Mouse (Mus musculus) embryo, embryonic 11.5 days (tissue): ENCODE measurements at regions not wholly inside any gene's neighbourhood (a gene's known extent, or its start where the extent isn't known, plus 50 kb on each side); places are given as distances from the start of the nearest gene placed in this dataset.

Experiments used
- DNase-seq: peaks from one replicate; pipeline ENCODE4 v3.0.0-alpha.2; 2012; ENCODE audit warnings: low read depth, low spot score

DNA sequence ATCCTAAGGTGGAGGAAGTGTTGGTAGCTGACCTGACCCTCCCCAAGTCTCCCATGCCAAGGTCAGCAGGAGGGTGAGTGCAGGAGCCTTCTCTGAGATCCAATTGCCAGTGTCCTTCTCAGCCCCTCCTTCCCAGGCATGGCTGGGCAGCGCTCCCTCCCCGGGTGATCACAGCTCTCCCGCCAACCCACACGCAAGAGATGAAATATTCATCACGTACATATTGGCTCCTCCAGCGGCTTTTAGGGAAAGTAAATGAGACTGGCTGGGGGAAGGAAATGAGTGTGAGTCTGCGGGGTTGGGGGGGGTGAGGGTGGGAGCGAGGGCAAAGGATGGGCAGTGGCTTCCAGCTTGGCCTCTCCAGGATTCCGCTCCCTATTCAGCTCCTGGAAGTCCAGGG lies 113.0 kb upstream of the Lhx1 start:
- no peak for DNase-seq

DNA sequence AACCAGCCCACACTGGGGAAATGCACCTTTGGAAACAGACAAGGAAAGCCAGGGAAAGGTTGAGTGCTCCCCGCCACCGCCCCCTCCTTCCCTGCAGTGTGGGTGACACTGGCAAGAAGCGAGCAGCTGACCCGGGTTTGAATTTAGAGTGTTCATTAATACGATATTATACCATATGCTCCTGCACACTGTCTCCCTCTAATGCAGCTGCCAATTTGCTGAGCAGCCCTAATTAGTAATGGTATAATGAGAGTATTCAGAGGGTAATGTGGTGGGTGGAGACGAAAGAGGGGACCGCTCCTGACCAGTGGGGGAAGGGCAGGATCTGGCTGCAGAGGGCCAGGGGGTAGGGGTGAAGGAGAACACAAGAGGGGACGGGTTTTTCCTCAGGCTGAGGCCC lies 111.9 kb upstream of the Lhx1 start:
- no peak for DNase-seq

DNA sequence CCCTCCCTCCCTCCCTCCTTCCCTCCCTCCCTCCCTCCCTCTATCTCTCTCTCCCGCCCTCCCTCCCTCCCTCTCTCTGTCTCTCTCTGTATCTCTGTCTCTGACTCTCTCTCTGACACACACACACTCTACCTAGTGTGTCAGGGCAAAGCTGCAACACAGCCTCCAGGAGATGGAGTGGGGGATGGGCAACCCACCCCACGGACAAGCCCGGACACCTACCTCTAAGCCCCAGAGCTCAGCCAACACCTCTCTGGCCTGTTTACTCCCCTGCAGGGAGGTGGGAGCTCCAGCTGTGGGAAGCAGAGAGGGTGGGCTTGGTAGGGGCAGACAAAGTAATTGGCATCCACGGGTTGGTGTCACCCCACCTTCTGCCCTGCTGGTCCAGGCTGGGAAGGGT lies 109.7 kb upstream of the Lhx1 start:
- DNase-seq, result no peak

DNA sequence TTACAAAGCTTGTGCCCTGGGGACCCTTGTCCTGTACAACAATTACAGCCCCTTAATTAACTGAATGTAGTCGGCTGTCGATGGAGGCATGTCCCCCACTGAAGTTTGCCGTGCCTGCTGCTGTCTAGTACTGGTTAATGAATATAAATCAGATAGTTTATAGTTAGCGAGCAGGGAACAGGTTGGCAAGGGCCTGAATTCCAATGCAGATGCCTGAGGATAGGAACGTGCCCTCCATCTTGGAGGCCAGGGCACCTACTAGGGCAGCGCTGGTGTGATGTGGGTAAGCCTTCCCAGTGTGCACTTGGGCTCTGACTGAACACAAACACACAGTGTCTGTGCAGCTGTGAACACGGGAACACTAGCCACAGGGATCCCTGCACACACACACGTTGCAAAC lies 108.0 kb upstream of the Lhx1 start:
- DNase-seq, result no peak

DNA sequence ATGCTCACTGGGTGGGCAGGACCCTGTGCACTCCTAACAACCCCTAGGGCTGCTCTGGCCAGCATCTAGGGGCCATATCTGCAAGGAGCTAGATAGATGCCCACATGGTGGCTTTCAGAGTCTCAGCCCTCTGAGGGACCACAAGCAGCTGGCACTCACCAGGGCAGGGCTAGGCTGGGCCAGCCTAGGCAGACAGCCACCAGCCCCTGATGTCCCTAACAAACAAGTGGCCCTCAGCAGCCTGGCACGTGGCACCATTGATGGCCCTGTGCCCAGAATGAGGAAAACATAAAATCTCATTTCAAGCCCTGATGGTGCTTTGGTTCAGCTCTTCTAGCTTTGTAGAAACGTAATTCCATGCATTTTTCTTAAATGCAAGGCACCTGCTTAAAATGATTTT lies 102.8 kb upstream of the Lhx1 start:
- no peak for DNase-seq

DNA sequence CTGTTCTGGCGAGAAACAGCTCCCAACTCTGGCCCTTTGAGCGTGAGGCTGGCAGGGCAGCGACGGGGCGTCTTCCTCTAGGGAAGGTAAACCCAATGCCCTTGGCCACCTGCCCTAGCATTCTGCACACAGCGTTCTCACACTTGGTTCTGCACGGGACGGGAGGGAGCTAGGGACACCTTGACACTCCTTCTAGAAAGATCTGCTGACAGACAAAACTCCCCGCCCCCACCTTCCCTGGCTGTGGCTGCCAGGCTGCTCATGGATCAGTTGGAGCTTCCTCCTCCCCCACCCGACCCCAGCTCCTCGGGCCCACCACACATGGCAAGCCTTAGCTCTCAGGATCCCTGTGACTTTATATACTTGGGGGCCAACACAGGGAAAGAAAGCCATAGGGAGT lies 102.3 kb upstream of the Lhx1 start:
- no peak for DNase-seq

DNA sequence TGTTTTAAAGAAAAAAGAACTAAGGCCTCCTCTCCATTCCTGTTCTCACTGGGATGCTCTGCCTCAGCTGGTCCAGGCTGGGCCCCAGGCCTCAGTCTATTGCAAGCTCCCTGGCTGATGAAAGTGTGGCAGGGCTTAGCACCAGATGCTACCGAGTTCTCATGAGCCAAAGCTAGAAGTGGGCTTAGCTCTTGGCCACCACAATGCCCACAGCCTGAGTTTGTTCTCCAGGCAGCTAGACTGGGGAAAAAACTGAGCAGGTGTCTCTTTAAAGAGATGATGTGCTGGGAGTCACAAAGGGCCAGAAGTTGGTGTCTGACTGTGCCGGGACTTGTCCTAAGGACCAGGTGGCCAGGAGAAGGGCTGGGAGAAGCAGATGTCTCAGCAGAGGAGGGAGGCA lies 101.9 kb upstream of the Lhx1 start:
- DNase-seq, result no peak

DNA sequence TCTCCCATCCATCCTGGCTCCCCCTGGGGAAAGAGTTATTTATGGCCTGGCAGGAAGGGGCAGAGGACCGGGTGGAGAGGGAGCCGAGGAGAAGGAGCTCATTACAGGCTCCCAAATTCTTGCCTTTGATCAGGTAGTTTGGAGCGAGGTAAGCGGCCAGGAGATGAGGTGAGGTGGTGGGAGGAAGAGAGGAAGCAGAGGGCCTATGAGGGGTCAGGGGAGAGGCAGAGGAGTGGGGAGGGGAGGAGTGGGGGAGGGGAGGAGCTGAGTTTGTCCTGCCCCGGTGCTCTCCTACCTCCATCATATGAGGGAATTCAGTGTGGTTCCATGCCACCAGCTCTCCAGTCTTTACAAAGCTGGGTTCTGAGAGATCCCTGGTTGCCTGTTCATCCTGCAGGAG lies 98.8 kb upstream of the Lhx1 start:
- no peak for DNase-seq

DNA sequence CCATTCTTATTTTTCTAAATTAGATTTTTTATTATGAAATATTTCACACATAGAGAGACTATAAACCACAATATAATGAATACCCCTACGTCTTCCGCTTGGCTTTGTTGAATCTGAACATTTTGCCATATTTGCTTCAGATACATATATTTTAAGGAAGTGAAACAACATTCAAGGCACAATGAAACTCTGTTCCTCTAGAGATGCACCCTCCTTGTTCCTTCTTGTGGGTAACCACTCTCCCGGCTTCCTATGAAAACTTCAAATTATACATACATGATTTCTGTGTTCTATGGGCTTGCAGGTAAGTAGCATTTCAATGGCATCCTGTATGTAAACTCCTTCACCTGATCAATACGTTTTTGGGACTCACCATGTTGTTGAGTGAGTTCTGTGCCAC lies 94.4 kb upstream of the Lhx1 start:
- DNase-seq, result no peak

DNA sequence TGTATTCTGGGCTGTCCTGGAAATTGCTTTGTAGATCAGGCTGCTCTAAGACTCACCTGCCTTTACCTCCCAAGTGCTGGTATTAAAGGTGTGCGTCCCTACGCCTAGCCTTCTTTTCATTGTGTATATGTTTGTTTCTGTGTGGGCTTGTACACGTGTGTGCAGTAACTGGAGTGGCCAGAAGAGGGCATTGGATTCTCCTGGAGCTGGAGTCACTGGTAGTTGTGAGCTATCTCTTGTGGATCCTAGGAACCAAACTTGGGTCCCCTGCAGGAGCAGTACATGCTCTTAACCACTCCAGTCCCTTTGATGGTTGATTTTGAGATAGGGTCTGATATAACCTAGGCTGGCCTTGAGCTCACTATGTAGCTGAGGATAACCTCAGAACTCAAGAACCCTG lies 93.2 kb upstream of the Lhx1 start:
- no peak for DNase-seq

DNA sequence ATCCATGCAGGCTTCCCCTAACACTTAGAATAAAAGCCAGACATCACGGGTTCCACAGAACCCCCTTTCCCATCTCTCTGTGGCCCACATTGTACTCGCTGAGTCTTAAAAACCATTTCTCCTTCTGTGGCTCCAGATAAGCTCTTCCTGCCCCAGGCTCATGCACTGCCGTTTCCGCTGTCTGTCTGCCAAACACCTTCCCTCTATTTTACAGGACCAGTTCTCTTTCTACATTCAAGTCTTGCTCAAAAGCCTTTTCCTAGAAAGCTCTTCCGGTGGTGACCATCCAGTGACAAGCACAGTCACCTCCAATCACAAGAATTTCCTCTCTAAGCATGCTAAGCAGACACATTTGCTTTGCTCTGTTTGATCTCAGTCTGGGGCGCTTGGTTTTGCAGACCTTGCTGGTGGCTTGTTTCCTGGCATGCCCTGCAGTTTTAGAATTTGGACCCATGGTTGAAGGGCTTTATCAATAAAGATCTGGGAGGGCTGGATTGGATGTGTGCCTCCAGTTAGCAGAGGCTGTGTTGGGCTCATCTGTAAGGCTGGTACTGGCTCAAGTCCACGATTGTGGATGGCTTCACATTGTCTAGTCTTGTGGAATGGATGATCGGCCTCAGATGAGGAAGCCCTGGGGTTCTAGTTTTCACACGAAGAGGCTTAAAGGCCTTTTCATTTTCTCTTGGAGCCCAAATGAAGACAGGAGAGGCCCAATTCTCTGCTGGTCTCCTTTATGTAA lies 87.8 kb upstream of the Lhx1 start:
- DNase-seq, result no peak

DNA sequence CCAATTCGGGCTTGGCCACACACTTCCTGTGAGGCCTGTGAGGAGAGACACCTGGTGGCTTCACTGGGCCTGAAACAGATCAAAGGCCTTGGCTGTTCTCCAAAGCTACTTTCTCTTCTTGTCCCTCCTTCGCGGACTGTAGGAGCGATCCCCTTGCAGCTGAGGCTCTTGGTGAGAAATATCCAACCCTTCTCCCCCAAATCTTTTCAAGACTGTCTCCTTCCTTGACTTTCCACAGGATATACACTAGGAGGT lies 86.2 kb upstream of the Lhx1 start:
- DNase-seq, result no peak

DNA sequence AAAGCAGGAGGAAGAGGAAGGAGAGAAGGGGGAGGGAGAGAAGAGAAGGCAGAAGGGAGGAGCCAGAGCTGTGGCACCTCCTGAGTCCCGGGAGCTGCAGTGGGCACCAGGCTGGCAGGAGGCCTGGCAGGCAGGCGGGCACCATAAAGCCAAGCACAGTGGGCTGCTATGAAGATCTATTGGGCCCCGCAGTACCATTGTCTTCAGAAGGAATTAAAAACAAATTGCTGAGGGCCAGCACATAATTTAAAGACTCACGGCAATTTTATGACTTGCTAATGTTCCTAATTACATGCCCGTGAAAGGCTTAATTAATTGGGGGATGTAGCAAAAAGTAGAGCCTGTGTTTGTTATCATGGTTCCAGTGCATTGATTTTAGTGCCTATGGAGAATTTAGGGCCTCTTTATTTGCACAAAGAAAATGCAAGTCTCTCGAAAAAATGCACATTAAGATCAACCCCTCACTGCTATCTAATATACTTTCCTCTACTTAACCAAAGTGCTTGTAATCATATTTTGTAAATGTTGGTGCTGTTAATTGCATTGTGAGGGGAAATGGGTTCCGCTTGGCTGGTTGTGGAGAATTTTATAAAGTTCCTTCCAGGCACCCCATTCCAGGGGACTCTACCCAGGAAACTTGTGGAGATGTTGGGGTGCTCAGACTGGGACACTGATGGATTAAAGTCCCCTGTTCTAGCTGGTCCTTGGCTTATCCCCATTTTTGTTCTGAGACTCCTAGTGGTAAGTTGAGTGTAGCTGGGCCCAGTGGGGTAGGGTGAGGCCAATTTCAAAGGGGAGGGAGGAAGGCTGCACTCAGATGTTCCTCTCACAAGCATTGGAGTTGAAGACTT lies 85.7 kb upstream of the Lhx1 start:
- DNase-seq, result no peak

DNA sequence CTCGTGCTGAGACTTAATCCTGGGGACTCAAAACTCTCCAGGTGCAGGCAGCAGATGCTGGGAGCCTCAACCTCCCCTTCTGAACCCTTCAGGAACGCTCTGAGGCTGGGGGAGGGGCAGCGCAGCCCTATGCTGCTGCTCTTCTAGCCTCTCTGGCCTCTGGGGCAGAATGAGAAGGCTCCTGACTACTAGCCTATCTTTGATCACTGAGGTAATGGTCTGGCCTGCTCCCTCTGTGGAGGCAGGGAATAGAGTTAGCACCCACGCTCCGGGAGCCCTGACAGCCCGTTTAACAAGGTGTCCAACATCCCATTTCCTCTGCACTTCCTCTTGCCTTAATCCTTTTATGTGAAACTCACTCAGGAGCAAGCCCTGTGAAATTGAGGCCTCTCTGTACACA lies 79.4 kb upstream of the Lhx1 start:
- DNase-seq, result no peak

DNA sequence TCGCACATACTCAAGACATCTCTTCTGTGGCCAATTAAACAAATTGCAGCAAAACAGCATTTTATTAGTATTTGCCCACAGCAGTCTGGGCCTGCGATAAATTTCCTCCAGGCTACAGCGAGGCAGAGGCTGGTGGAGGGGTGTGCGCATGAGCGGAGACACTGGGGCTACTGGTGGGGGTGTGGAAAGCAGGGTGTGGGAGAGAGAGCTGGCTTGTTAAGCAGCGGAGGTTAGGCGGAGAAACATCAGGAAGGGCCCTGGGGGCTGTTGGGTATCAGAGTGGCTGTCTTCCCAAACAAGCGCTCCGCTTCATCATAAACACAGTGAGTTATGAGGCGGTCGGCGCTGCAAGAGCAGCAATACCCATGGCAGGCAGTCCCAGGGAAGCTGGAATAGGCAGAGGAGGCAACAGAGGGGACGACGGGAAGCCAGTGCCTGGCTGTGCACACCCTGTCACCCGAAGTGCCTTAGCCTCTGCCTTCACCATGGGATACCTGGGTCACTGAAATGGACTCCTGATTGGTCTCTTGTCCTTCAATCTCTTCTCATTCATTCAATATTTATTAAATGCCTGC lies 74.0 kb upstream of the Lhx1 start:
- DNase-seq, result no peak

DNA sequence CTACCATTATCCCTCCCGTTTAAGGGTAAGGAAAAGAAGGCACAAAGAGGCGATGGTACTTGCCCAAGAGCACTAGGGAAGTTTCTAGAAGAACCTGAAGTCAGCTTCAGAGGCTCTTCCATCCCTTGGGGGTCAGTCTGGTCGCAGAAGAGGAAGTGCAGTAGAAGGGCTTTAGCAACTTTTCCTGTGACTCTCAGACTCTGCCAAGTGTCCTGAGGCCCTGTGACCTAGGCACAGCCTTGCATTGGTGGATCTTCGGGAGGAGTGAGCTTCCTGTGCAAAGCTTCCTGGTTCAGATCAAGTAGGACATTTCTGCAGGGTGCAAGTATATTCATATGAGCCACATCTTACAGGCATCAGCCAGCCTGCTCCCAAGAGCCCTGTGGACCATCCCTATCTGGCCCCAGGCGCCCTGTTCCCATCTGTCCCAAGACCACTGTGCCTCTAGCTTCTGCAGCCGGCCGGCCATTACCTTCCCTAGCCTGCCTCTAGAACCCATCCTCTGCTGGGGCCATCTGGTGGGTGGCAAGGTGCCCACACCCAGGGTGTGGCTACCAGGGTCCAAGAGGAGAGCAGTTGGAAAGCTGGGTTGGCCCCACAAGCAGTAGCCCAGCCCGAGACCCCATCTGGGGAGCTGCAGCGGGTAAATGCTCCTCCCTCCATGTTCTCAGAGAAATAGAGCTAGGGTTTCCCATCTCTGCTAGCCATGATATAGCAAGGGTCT lies 72.4 kb upstream of the Lhx1 start:
- DNase-seq, result no peak

DNA sequence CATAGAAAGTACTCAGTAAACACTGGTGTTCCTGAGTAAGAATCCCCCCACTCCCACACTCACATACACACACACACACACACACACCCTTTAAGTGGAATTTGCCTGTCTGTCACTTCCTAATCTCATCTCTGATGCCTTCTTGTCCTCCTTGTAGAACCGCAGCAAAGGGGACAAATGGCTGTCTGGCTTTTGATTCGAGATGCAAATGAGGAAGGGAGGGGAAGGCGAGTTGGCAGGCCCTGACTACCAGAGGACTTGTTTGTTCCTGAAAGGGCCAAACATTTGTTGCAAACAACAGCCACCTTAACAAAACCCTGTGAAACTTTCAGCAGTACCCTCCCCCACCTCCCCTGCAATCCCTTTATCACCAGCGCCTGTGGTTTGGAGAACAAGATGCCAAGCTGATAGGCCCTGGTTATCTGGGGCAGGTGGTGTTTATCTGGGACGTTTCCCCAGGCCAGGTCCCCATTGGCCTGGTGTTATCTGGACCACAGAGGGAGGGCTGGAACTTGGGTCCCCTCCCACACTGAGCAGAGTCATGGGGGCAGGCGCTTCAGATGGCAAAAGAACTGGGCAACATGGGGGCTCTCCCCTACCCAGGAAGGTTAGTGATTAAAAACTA lies 67.5 kb upstream of the Lhx1 start:
- no peak for DNase-seq

DNA sequence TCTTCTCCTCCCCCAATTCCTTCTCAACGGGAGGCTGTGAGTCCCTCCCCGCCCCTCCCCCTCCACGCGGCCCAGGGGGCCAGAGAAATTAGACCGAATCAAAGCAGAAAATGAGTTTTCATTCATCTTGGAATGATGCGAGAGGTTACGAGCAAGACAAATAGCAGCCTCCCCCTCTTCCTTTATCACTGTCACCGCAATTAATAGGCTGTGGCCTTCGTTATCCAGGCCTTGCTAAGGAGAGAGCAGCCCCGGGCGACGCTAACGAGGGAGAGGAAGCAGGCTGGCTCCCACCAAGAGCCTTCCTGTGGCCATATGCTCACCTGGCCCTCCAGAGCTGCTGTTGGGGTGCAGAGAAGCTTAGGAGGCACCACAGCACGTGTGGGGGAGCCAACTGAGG lies 61.8 kb upstream of the Lhx1 start:
- no peak for DNase-seq

DNA sequence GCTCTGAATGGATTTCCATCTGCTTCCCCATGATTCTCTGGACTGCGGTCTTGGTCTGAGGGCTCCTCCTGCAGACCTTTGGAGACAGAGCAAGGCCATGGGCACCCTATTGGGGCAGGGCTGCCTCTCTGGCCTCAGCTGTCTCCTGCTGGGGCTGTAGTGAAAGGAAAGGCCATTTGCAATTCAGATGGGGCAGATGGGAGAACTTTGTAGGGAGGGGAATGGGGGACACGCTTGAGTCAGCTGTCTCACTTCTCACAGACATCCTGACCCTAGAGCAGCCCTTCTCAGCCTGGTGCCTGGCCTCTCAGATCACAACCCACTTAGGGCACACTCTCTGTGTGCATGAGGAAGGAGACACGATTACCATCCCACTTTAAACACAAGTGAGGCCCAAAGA lies 60.3 kb upstream of the Lhx1 start:
- no peak for DNase-seq

DNA sequence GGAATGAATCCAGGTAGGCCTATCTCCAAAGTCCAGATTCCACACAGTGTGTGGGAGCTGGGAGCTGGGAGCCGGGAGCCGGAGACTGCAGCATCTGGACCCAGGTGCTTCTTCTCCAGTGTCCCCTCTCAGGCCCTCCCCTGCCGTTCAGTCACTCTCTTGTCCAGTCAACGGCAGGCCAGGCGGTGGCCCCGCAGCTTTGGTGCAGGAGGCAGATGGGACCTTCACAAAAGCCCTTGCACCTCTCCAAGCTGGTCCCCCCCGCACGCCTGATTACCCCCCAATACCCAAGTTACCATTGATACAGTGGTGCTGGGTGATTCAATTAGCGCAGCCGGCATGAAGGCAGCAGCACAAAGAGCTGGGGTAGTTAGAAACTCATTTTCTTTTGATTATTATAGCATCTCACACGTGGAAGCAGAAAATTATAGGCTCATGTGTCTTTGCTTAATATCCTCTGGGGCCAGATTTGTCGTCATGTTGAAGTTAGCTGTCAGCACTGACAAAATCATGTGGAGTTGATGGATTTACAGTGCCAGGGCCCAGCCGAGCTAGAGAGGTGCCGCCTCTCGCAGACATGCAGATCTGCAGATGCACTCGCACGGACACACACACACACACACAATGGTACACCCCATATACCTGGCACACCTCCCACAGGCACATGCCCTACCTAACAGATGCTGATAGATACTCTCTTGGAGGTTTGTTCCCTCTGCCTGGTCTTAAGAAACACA lies 53.6 kb upstream of the Lhx1 start:
- no peak for DNase-seq
